Mouse (Mus musculus) myocyte (in vitro differentiated cells): ENCODE measurements around the gene Apoc3. TPM values are rescaled to one million over a fixed set of nuclear protein-coding genes. Genes with fewer than 3 reads are reported as not detected.

Experiments used
- H3K27me3 ChIP-seq: one replicate; pipeline ENCODE4 v1.6.1; 2011; ENCODE audit not compliant: control insufficient read depth, insufficient read depth, insufficient read length
- H3K36me3 ChIP-seq: one replicate; pipeline ENCODE4 v1.6.1; 2011; ENCODE audit not compliant: control insufficient read depth, insufficient read depth
- H3K4me2 ChIP-seq: one replicate; pipeline ENCODE4 v1.6.1; 2011; ENCODE audit warnings: low read depth, control low read depth
- H3K4me3 ChIP-seq: one replicate; pipeline ENCODE4 v1.5.1; 2011; ENCODE audit warnings: mild to moderate bottlenecking, control low read depth, moderate library complexity
- H3K79me2 ChIP-seq: one replicate; pipeline ENCODE4 v1.6.1; 2011; ENCODE audit not compliant: control insufficient read depth, insufficient read depth
- H3ac ChIP-seq: one replicate; pipeline ENCODE4 v1.6.1; 2011; ENCODE audit not compliant: control insufficient read depth, insufficient read length
- CEBPB ChIP-seq: IDR thresholded peaks from 2 replicates; pipeline ENCODE4 v1.6.1; 2011; ENCODE audit warnings: mild to moderate bottlenecking, moderate library complexity; ENCODE audit not compliant: poor library complexity, insufficient read depth, severe bottlenecking
- E2F4 ChIP-seq: IDR thresholded peaks from one replicate; pipeline ENCODE4 v1.6.1; 2011; ENCODE audit warnings: mild to moderate bottlenecking, control low read depth, moderate library complexity; ENCODE audit not compliant: insufficient read depth
- MAX ChIP-seq: IDR thresholded peaks from one replicate; pipeline ENCODE4 v1.6.1; 2011; ENCODE audit warnings: low read depth, mild to moderate bottlenecking, control low read depth
- MYOD1 ChIP-seq, 3 experiments: IDR thresholded peaks; one replicate each; pipeline ENCODE4 v1.6.1; 2011; ENCODE audit warnings: control low read depth in 2 of 3, low read depth in 2 of 3, mild to moderate bottlenecking in 2 of 3, moderate library complexity in 1 of 3; ENCODE audit not compliant: insufficient read length in 2 of 3, control insufficient read depth in 1 of 3
- MYOG ChIP-seq, 3 experiments: IDR thresholded peaks; one replicate each; pipeline ENCODE4 v1.6.1; 2011; ENCODE audit warnings: control low read depth in 2 of 3, low read depth in 2 of 3, mild to moderate bottlenecking in 2 of 3; ENCODE audit not compliant: insufficient read length in 2 of 3, control insufficient read depth in 1 of 3, insufficient read depth in 1 of 3
- POLR2A ChIP-seq: IDR thresholded peaks from one replicate; pipeline ENCODE4 v1.6.1; 2011; ENCODE audit warnings: low read depth, mild to moderate bottlenecking, control low read depth, moderate library complexity; ENCODE audit not compliant: insufficient read length
- POLR2AphosphoS2 ChIP-seq: IDR thresholded peaks from one replicate; pipeline ENCODE4 v1.6.1; 2011; ENCODE audit warnings: low read depth, control low read depth; ENCODE audit not compliant: insufficient read length
- REST ChIP-seq: IDR thresholded peaks from one replicate; pipeline ENCODE4 v1.6.1; 2011; ENCODE audit warnings: mild to moderate bottlenecking, control low read depth, moderate library complexity; ENCODE audit not compliant: insufficient read depth, insufficient read length
- SRF ChIP-seq: IDR thresholded peaks from one replicate; pipeline ENCODE4 v1.6.1; 2011; ENCODE audit warnings: low read depth; ENCODE audit not compliant: control insufficient read depth, insufficient read length
- TCF12 ChIP-seq: IDR thresholded peaks from one replicate; pipeline ENCODE4 v1.6.1; 2011; ENCODE audit warnings: mild to moderate bottlenecking, control low read depth; ENCODE audit not compliant: poor library complexity, insufficient read depth, severe bottlenecking
- TCF3 ChIP-seq: IDR thresholded peaks from one replicate; pipeline ENCODE4 v1.6.1; 2011; ENCODE audit warnings: low read depth, control low read depth; ENCODE audit not compliant: insufficient read length
- USF1 ChIP-seq: IDR thresholded peaks from one replicate; pipeline ENCODE4 v1.6.1; 2011; ENCODE audit warnings: low read depth, mild to moderate bottlenecking, control low read depth, moderate library complexity
- polyA plus RNA-seq: library from polyadenylated mRNA; unstranded; fragments of >200 nt; fragmentation: generic; extraction: Trizol; gene quantifications from one replicate; pipeline ENCODE4 v1.2.1, GENCODE M21; 2012; ENCODE audit warnings: missing spikeins

Gene Apoc3
- polyA plus RNA-seq, 1 experiment: not detected

DNA sequence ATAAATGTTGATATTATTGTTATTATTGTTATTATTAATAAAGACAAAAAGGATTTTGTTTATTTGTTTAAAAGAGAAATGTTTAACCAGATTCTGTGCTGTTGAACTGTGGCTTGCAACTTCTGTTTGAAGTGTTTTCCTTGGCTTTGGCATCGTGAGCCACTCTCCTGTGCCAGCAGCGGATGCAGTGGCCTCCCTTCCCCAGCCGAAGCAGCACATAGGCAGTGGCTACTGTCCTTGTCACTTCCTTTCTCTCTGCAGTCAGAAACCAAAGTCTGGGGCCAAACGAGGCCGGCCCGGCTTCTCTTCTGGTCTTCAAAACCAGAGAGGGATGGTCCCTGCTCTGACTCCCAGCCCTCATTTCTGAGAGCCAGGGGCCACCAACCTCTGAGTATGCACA is 12.3 kb downstream of the Apoc3 start:
- Histone ChIP-seq H3K4me3 (no peak overlapping the region), H3ac (no peak overlapping the region), H3K27me3 (no peaks in the 10 kb centered on the region), H3K4me2 (no peak overlapping the region), H3K36me3 (no peaks in the 10 kb centered on the region), H3K79me2 (no peaks in the 10 kb centered on the region)
- TF ChIP-seq USF1: no peak
- TF ChIP-seq MYOG (IDR thresholded peaks at IDR 0.05; ENCODE audit: control insufficient read depth in 1 of 3, insufficient read depth in 1 of 3, insufficient read length in 2 of 3, low read depth in 2 of 3): no peak
- TF ChIP-seq MYOD1 (IDR thresholded peaks at IDR 0.05; ENCODE audit: control insufficient read depth in 1 of 3, insufficient read length in 2 of 3, low read depth in 2 of 3): no peak

DNA sequence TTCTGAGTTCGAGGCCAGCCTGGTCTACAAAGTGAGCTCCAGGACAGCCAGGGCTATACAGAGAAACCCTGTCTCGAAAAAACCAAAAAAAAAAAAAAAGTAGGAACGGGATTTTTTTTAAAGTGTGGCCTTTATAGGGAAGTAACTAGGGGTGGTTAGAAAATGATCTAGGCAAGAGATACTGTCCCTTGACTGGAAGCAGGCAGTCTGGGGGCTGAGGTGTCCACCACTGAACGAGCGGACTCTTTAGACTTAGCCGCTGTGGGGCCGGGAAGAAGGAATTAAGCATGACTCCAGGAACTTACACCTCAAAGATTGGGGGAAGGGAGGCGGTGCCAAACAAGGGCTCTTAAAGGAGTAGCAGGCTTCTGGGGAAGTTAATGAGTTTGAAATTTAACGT is 17.3 kb downstream of the Apoc3 start:
- H3K27me3 ChIP-seq: no peaks in the 10 kb centered on the region
- no peak overlapping the region for H3ac ChIP-seq
- no peak overlapping the region for H3K4me3 ChIP-seq
- H3K4me2 ChIP-seq: no peak overlapping the region
- no peaks in the 10 kb centered on the region for H3K36me3 ChIP-seq
- H3K79me2 ChIP-seq: no peaks in the 10 kb centered on the region
- TF ChIP-seq POLR2A: no peak
- no peak for TF ChIP-seq TCF3
- TF ChIP-seq TCF12: no peak

GRCm38 (mm10) chr9:46216744-46217470 is 18.5 kb downstream of the Apoc3 start:
- TF ChIP-seq USF1 (no peak), POLR2AphosphoS2 (no peak), REST (no peak), TCF3 (no peak), CEBPB (no peak), MYOD1 (IDR thresholded peaks at IDR 0.05; ENCODE audit: control insufficient read depth in 1 of 3, insufficient read length in 2 of 3, low read depth in 2 of 3) (no peak), E2F4 (no peak), MYOG (IDR thresholded peaks at IDR 0.05; ENCODE audit: control insufficient read depth in 1 of 3, insufficient read depth in 1 of 3, insufficient read length in 2 of 3, low read depth in 2 of 3) (no peak), POLR2A (no peak)
- H3K27me3 ChIP-seq: no peaks in the 10 kb centered on the region
- H3K4me2 ChIP-seq: no peak overlapping the region
- no peaks in the 10 kb centered on the region for H3K79me2 ChIP-seq
- no peaks in the 10 kb centered on the region for H3K36me3 ChIP-seq
- no peak overlapping the region for H3K4me3 ChIP-seq
- H3ac ChIP-seq: no peak overlapping the region

DNA sequence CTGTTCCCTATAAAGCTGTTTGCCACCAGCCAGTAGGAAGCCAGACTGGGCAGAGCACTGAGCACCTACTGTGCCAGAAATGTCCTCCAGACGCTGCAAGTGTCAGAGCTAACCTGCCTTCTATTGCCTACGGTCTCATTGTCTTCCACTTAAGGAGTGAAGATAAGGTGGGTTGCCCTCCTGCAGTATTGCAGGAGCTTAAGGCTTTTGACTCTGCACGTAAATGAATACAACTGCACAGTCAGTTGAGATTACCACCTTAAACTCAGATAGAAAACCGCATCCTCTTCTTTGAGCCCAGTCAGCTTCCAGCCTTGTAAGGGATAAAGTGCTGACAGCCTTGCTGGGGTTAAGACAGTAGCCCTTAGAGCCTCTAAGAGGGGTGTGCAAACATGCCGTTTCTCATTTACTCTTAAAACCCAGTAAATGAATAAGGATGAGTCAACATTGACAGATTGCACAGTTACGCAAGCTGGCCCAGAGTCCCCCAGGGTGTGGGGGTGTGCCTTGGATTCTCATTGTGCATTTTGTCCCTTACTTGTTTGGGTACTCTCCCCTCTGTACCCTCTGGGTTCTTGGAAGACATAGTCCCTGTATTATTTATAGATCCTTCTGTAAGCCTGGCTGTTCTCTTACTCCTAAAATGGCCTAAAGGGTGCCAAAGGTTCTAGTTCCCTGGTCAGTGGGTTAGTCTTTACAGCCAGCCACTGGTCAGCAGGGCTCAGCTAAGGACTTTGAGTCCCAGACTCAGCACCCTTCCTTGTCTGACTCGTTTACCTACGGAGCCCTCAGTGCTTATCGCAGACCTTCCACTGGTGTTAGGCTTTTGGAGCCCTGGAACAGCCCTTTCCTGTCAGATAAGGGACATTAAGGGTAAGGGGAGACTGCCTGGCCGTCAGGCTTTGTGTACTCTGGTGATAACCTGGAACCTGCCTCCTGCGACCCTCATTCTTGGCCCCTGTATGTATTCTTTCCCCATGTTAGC is 19.8 kb downstream of the Apoc3 start:
- no peaks in the 10 kb centered on the region for H3K79me2 ChIP-seq
- no peaks in the 10 kb centered on the region for H3K27me3 ChIP-seq
- H3K4me2 ChIP-seq: no peak overlapping the region
- H3K36me3 ChIP-seq: no peaks in the 10 kb centered on the region
- no peak overlapping the region for H3K4me3 ChIP-seq
- TF ChIP-seq CEBPB (0 out of 2 replicates have a peak, but pooled peaks have one; percentile 46), MYOG (IDR thresholded peaks at IDR 0.05; ENCODE audit: control insufficient read depth in 1 of 3, insufficient read depth in 1 of 3, insufficient read length in 2 of 3, low read depth in 2 of 3) (no peak)
- H3ac ChIP-seq: no peak overlapping the region

DNA sequence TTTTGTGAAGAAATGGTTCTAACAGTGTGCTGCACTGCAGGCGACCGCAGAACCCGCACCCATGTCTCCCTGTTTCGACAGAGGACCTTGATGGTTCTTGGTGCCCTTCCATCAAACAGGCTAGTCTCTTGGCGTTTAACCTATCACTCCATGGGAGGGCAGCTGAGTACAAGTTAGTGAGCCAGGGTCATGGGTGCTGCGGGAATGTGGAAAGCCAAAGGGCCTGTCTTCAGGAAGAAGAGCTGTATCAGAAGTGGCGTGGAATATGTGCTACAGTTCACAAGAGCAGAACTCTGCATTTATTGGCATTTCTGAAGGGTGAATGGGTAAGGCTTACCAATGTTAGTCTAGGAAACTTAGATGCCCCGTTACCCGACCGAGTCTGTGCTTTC is 20.5 kb downstream of the Apoc3 start:
- Histone ChIP-seq H3K27me3 (no peaks in the 10 kb centered on the region), H3K4me3 (no peak overlapping the region), H3K36me3 (no peaks in the 10 kb centered on the region), H3ac (no peak overlapping the region), H3K4me2 (no peak overlapping the region), H3K79me2 (no peaks in the 10 kb centered on the region)
- TF ChIP-seq MAX: no peak
- TF ChIP-seq CEBPB: no peak
- TF ChIP-seq POLR2A: no peak
- TF ChIP-seq SRF: no peak
- no peak for TF ChIP-seq TCF3
- no peak for TF ChIP-seq E2F4
- no peak for TF ChIP-seq POLR2AphosphoS2
- no peak for TF ChIP-seq REST
- TF ChIP-seq USF1: no peak
- no peak for TF ChIP-seq TCF12
- no peak for TF ChIP-seq MYOD1 (IDR thresholded peaks at IDR 0.05; ENCODE audit: control insufficient read depth in 1 of 3, insufficient read length in 2 of 3, low read depth in 2 of 3)
- no peak for TF ChIP-seq MYOG (IDR thresholded peaks at IDR 0.05; ENCODE audit: control insufficient read depth in 1 of 3, insufficient read depth in 1 of 3, insufficient read length in 2 of 3, low read depth in 2 of 3)
